Mouse (Mus musculus): ENCODE measurements at regions not wholly inside any gene's neighbourhood (a gene's known extent, or its start where the extent isn't known, plus 50 kb on each side); places are given as distances from the start of the nearest gene placed in this dataset.
"Not testable (repeated sequence)": the region's sequence is repeated elsewhere in the genome, so short reads cannot be mapped to it uniquely, and the experiment has no call there.

DNA sequence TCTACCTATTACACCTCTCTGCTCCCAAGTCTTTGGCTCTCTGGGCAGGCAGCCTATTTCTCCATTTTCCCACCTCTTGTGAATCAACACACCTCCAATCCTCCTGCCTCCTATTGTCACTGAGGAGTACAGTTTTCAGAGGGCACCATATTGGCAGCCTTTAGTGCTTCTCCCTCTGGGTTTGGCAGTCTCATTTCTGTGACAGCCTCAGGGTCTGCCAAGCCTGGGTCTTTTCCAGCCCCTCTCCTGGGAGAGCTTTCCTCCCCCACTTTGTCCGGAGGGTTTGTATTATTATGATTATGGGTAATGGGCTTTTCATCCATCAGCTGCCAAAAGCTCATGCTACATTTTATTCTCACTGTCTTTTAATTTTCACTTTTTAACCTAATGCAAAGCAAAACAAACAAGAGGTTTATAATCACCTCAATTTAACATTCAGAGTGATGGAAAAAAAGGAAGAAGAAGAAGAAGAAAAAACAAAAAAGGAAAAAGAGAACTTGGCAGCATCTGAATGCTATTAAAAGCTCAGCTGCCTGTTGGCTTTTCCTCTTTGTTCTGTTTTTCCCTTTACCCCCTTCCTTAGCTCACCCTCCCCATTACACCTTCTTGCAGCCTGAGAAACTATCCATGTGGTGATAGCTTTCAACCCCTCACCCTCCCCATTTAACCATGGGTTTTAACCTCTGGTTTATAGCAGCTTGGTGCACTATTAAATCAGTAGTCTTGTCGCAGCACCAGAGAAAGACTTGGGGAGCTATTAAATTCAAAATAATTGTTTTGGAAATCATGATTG, 790.5 kb upstream of the Cdh8 start:
- DNase-seq: no peak

DNA sequence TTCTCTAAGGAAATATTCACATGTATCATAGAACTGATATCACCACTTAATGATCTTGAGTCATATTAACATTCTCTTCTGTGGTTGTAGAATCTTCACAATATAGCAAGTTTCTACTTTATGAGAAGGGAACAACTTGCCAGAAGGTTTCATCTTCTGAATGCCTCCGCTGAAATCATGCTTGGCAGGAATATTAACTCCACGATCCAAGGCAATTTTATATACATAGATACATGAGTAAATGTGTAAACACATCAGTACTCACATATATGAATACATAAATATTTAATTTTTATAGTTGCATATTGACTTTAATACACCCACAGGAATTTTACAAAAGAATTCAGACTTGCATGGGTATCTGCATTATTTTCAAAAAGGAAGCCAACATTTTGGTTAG, 777.0 kb upstream of the Cdh8 start:
- DNase-seq: no peak

DNA sequence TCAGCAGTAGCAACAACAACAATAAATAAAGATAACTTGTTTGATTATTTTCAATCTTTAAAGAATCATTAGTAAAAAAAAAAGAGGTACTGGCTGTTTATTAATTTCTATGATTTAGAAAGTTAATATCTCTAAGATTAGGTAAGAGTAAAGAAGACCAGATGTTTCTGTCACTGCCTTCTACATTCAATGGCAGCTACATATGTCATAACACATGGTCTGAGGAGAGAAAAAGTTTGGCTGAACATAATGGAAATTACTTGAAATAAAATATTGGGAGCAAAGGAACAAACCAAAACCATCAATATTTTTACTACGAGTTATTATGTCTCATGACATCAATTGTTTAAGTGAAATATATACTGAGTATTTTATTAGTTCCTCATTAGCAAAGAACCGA, 774.4 kb upstream of the Cdh8 start:
- no peak for DNase-seq

DNA sequence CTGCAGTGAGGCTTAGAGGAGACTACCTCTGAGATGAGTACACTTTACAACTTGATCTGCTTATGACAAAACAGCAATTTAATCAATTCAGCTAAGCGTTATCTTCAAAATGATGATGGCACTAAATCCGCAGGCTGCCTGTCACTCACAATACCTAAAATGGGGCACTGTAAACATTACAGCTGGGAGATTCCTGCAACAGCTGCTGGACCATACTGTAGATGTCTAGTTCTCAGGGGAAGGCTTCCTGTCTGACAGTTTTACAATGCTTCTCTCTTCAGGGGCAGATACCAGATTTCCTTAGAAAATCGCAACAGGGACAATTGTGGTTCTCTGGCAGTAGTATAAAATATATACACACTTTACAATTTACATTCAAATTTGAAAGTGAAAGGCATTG, 771.7 kb upstream of the Cdh8 start:
- DNase-seq: no peak

DNA sequence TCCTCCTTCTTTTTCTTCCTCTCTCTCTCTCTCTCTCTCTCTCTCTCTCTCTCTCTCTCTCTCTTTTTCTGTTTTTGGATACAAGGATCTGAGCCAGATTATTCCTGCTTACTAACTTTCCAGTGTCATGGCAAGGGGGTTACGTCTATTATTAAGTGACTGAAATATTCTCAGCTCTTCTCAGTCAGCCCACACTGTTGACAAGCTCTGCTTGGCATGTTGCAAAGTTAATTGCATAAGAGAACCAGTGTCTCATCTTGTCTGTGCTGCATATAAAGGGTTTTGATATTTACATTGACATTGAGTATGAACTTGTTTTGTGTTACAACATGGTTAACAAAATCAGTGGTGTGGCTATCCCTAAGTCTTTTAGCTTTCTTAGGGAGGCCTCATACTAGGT, 760.2 kb upstream of the Cdh8 start:
- no peak for DNase-seq

DNA sequence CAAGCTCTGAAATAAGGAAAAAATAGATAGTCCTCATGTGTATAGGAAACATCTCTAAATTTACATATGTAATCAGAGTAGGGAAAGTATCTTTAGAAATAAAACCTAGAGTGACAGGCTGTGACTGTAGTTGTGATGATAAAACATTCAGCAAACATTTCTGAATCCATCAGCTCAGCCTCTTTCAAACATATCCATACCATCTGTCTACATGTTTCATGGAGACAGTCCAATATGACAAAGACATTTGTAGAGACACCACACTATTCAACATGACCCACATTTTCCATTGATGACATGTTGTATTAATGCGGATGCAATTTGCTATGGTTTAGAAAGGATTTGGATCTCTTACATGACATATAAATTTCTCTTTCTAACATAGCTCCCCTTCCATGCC, 729.1 kb upstream of the Cdh8 start:
- DNase-seq: no peak

DNA sequence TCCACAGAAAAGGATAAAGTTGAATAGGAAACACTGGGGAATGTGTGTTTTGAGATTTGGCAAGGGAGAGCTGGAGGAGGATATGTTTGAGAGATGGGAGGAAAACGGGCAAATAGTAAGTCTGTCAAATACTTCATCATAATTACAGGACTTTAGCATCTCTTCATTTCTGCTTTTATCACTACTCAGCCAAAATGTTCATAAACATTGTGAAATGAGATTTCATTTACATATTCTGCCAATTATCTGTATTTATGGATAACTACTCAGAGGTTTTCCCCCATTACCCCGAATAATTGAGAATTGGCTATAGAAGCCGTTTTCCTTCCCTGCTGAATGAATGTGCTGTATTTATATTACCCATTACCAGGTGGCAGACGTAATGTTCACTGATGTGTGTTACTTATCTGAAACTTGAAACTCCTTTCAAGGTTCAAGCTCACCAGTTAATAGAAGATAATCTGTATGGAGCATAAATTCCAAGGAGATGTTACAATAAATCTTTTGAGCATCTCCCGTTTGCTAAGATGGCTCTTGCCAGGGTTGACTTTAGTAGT, 727.9 kb upstream of the Cdh8 start:
- DNase-seq: no peak

DNA sequence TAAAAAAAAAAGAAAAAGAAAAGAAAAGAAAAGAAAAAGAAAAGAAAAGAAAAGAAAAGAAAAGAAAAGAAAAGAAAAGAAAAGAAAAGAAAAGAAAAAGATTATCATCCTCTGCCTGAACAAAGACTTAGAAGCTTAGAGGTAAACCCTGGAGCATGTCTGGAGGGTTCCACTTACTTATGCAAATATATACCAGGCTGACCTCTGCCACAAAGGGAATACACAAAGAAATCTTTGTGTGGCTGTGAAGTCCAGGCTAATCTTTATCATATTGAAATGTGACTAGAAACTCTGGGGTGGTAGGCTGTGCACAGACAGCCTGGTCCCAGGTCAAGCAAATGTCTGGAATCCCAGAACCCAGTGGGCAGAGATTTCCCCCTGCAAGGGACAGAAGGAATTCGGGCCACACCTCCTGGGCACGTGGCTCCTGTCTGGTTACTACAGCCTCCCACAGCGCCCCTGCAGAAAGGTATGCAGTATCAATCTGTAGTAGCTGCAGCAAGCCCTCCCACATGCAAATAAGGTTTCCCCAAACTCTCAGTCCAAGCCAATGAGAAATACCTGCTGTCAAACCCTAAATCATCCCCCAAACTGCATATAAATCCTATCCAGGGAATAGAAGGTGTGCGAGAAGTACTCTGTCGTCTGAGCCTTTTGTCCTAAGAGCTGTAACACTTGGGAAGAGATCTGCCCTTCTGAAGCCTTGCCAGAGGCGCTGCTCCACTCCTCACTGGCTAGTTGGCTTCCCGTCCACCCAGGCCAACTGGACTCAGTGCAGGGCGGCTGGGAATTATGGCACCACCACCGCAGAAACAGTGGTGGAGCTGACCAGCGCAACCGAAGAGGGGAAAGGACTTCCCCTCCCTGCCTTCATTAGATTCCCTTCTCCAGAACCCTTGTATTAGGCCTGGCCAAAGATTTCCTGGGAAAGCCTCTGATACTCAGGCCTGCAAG, 688.4 kb upstream of the Cdh8 start:
- peak; percentile 1 for DNase-seq

DNA sequence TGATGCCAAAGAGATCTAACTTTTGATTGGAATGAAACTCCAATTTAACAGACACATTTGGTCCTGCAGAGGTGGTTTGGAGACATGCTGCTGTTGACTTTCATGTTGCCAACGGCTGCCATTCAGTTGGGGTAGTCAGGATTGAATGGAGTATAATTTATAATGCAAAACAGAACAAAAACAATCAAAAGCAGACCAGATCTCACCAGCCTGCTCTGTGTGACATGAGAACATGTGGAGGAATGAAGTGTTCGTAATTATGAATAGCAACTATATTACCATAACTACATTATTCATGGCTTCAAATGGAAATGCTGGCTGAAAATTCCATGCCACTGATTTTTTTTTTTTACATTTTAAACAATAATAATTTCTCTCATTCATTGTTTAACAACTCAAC, 685.7 kb upstream of the Cdh8 start:
- DNase-seq: no peak

DNA sequence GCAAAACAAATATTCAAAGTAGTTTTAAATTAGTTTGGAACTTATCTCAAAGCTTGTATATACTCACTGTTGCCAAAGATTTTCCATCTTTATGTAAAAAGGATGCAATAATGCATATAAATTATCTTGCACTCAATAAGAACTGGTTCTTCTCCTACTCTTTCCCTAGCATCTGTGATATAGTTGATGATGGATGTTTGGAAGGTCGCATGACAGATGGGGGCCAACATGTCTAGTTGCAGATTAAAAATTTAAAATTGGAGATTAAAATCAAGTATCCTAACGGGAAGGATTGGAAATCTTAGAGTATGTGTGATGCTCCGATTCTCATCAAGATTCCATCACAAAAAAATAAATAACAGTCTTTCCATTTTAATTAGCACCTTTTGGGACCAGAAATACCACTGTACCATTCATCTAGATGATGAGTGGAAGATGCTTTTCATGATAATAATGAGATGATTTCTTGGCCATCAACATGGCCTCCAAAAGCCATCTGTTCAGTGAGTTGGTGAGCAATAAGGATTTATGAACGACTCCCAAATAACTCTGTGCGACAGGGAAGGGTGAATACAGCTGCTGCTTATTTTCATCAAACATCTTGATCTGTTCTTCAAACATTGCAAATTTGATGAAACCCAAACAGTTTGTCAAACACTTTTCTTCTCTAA, 655.9 kb upstream of the Cdh8 start:
- DNase-seq: no peak

DNA sequence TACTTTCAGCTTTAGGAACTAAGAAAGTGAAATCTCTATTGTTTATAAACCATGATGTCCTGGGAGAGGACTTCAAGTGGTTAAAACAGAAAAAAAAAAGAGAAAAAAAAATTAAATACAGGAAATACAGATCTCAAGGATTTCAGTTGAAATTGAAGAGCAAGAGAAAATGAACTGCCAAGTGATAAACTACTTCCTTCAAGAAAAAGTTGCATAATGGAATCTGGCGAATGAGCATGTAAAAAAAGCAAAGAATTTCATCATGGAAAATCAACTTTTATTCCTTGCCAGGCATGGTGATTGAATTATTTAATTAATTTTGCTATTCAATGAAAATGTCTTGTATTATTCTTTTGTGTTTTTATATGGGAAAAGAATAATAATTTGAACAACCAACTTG, 653.5 kb upstream of the Cdh8 start:
- DNase-seq: no peak

DNA sequence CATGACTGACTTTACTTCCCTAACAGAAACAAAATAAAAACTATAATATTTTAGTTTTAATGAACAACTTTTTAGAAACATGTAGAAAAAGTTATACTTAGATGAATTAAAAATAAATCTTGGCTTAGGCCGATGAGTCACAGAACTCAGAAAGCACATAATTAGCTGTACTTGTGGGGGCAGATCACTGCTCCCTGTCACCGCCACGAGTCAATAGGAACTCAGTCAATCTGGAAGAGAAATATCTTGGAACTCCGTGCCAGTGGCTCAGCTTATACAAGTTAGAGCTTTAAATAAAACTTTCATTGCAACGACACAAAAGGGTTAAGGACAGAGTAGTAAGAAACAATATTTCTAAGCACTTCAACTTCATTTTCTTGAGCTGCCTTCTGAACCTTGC, 622.7 kb upstream of the Cdh8 start:
- DNase-seq: no peak

DNA sequence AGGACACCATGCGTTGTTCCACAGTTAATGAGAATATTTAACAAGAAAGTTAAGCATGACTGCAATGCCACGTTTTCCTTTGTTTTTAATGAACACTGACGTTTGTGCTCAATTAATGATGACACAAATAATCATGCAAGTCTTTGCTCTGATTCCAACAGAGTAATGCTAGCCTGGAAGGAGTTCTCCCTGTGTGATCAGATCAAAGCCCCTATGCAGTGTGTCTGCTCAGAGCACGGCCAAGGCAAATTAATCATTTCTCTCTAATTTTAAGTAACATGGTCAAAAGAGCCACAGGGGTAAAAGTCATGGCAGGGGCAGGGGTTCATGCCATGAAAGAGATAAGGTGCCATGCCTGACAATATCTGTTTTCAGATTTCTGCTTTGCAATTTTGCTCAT, 618.2 kb upstream of the Cdh8 start:
- no peak for DNase-seq

DNA sequence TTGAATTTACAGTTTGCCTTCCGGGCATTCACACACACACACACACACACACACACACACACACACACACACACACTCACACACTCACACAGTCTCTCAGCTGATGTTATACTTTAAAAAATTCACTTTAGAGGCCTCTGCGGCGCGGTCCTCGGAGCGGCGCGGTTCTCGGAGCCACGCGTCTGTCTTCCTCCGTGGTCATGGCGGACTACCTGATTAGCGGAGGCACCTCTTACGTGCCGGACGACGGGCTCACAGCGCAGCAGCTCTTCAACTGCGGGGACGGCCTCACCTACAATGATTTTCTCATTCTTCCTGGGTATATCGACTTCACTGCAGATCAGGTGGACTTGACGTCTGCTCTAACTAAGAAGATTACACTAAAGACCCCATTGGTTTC, 614.1 kb upstream of the Cdh8 start:
- not testable (repeated sequence) for DNase-seq

DNA sequence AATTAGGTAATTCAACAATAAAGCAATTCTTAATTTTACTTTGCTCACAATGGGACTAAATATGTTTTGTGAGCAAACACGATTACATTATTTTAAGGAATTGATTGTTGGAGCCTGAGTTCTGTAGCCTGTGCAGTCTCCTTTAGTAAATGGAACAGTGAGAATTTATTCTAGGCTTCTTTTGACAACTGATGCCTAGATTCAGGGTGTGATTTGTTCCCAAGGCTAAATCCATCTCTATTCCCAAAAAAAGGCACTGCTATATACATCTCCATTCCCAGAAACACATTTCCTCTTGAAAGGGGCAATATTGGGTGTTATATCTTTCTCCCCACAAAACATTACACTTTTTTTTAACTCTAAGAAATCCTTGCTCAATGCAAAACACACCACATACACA, 599.4 kb upstream of the Cdh8 start:
- no peak for DNase-seq

DNA sequence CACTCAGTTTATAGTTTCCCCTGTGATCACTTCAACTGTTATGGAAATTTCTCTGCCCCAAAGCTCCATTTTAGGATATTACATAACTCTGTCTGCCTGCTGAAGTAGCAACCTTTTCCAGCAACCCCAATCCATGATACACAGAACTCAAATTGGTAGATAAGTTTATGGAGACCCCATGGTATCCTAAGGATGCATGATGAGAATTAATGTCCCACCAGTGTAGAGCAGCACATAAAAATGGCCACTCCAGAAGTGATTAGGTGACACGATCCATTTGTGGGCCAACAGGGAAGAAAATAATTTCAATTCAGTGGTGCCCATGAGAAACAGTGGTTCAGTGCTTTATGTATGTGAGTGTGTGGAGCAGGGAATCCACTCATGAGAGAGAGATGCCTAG, 583.3 kb upstream of the Cdh8 start:
- no peak for DNase-seq

DNA sequence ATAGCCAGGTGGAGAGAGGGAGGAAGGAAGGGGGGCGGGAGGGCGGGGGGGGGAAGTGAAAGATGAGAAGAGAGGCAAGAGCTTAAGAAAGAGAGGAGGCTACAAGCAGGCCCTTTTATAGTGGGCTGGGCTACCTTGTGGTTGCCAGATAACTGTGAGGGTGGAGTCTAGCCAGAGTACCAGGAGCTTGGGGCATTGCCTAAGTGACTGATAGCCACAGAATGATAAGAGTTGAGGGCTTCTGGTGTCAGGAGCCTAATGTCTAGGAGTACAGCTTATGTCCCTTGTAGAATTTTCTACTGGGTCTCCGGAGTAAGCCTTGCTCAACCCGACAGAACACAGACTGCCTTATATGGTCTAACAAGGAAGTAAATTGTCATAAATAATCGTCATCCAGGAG, 567.4 kb upstream of the Cdh8 start:
- no peak for DNase-seq

DNA sequence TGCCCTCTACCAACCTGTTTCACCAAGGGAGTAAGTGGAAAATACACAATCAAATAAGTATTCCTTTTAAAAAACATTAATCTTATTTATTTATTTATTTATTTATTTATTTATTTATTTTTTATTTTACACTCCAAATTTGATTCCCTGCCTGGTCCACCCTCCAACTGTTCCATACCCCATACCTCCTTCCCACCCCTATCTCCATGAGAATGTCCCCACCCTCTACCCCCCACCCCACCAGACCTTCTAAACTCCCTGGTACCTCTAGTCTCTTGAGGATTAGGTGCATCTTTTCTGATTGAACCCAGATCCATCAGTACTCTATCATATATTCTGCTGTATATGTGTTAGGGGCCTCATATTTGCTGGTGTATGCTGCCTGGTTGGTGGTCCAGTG, 538.4 kb upstream of the Cdh8 start:
- no peak for DNase-seq

DNA sequence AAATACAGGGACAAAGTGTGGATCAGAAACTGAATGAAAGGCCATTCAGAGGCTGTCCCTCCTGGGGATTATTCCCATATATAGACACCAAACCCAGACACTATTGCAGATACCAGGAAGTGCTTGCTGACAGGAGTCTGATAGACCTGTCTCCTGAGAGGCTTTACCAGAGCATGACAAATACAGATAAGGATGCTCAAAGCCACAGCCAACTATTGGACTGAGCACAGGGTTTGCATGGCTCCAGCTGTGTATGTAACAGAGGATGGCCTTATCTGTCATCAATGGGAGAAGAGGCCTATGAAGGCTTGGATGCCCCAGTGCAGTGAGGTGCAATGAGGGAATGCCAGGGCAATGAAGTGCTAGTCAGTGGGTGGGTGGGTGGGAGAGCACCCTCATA, 537.6 kb upstream of the Cdh8 start:
- no peak for DNase-seq

DNA sequence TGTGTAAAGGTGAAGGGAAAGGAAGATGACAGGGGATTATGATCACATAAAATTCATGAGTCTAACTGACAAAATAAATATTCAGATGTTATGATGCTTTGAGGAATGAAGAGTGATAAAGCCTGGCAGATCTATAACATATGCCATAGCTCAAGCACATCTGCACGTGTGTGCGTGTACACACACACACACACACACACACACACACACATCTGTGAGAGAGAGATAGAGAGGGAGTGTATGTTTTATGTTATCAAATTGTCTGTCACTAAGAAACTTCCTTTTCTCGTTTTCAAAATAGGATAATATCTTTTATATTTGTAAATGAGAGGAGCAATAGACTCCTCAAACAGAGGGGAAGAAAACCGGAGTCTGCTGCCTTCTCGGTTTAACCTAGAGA, 516.9 kb upstream of the Cdh8 start:
- DNase-seq: no peak
